Mouse (Mus musculus) natural killer cell, adult 2 months (primary cell): ENCODE results near the gene Dzip1.

Source experiments
- DNase-seq, 2 experiments: peaks; one replicate each; pipeline ENCODE4 v3.0.0; 2022; ENCODE audit warnings: low spot score in 2 of 2

The Dzip1 gene

GRCm38 (mm10) chr14:118834313-118834712, 90.9 kb downstream of the Dzip1 start:
- DNase-seq = peak; percentile 33 to 39

- DNase-seq = no peak
Observed at GRCm38 (mm10) chr14:118833241-118833640, 92.0 kb downstream of the Dzip1 start.

GRCm38 (mm10) chr14:118831597-118831996, 93.7 kb downstream of the Dzip1 start:
- no peak for DNase-seq

- no peak for DNase-seq
Observed at GRCm38 (mm10) chr14:118829331-118830095, 95.7 kb downstream of the Dzip1 start.

- no peak for DNase-seq
Observed at GRCm38 (mm10) chr14:118827283-118827904, 97.9 kb downstream of the Dzip1 start.

GRCm38 (mm10) chr14:118826346-118826745, 98.9 kb downstream of the Dzip1 start:
- DNase-seq = no peak
